Mouse (Mus musculus) thymus, adult 2 months (tissue): ENCODE measurements around the gene Utp6. TPM values are rescaled to one million over a fixed set of nuclear protein-coding genes. Genes with fewer than 3 reads are reported as not detected.
"Not testable (repeated sequence)": the region's sequence is repeated elsewhere in the genome, so short reads cannot be mapped to it uniquely, and the experiment has no call there.

ENCODE experiments used
- DNase-seq: peaks from one replicate; pipeline ENCODE4 v3.0.0; 2021
- H3K27ac ChIP-seq: fragments of 200-500 bp; 2 replicates; pipeline ENCODE4 v1.5.1; 2012; ENCODE audit warnings: low read length, control low read depth; ENCODE audit not compliant: control insufficient read depth, insufficient read depth
- H3K27me3 ChIP-seq: fragments of 200-500 bp; 2 replicates; pipeline ENCODE4 v1.6.1; 2012; ENCODE audit warnings: mild to moderate bottlenecking, low read length, moderate library complexity, mixed read lengths; ENCODE audit not compliant: control insufficient read depth, insufficient read depth
- H3K36me3 ChIP-seq: fragments of 200-500 bp; 2 replicates; pipeline ENCODE4 v1.6.1; 2012; ENCODE audit warnings: mild to moderate bottlenecking, low read length, moderate library complexity; ENCODE audit not compliant: control insufficient read depth, insufficient read depth
- H3K4me1 ChIP-seq: fragments of 200-500 bp; replicated peaks from 2 replicates; pipeline ENCODE4 v1.6.1; 2012; ENCODE audit warnings: low read length; ENCODE audit not compliant: control insufficient read depth, insufficient read depth
- H3K4me3 ChIP-seq: fragments of 200-500 bp; 2 replicates; pipeline ENCODE4 v1.5.1; 2012; ENCODE audit warnings: mild to moderate bottlenecking, low read length, control low read depth, moderate library complexity; ENCODE audit not compliant: control insufficient read depth, insufficient read depth
- CTCF ChIP-seq: fragments of 200-500 bp; IDR thresholded peaks from 2 replicates; pipeline ENCODE4 v1.5.1; 2012; ENCODE audit warnings: mild to moderate bottlenecking, control low read depth, low read length, moderate library complexity, borderline replicate concordance; ENCODE audit not compliant: control insufficient read depth, poor library complexity, insufficient read depth; ENCODE audit errors: extremely low read depth
- POLR2A ChIP-seq: fragments of 200-500 bp; IDR thresholded peaks from 2 replicates; pipeline ENCODE4 v1.6.1; 2012; ENCODE audit warnings: mild to moderate bottlenecking, low read length, control low read depth, moderate library complexity; ENCODE audit not compliant: control insufficient read depth, poor library complexity, insufficient read depth; ENCODE audit errors: extremely low read depth
- WGBS: fragments of 180-500 bp; shearing (Covaris S2); methylation state at CpG from one replicate; pipeline ENCODE4 v1.1.7; 2018; 5-methylcytosine and 5-hydroxymethylcytosine counted together
- polyA plus RNA-seq: library from polyadenylated mRNA; depleted of rRNA; stranded (reverse); fragments of >200 nt; gene quantifications from 2 replicates; pipeline ENCODE4 v1.2.3, GENCODE M21; 2012

Utp6 gene
- polyA plus RNA-seq, 1 experiment = 7.8 TPM

DNA sequence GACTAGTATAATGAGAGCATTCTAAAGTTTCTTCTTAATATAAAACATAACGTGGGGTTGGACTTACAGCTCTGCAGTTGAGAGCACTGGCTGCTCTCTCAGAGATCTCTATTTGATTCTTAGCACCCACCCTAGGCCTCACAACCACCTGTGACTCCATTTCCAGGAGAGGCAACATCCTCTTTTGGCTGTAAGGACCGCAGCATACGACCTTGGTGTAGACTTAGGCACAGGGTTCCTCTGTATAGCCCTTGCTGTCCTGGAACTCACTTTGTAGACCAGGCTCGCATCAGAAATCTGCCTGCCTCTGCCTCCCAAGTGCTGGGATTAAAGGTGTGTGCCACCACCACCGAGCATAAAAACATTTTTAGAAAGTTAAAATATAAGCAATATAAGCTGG, 29.4 kb upstream of the Utp6 start:
- 87% methylated on average over 5 of the region's 5 CpGs for WGBS
- no peak for DNase-seq
- H3K4me1 ChIP-seq = no peaks in the 10 kb centered on the region; the same call in 1 of the 2 replicates
- no peak for TF ChIP-seq CTCF
- no peak for TF ChIP-seq POLR2A
- H3K27me3 ChIP-seq = no peaks in the 10 kb centered on the region
- no peak overlapping the region for H3K4me3 ChIP-seq
- no peak overlapping the region for H3K27ac ChIP-seq
- no peaks in the 10 kb centered on the region for H3K36me3 ChIP-seq

DNA sequence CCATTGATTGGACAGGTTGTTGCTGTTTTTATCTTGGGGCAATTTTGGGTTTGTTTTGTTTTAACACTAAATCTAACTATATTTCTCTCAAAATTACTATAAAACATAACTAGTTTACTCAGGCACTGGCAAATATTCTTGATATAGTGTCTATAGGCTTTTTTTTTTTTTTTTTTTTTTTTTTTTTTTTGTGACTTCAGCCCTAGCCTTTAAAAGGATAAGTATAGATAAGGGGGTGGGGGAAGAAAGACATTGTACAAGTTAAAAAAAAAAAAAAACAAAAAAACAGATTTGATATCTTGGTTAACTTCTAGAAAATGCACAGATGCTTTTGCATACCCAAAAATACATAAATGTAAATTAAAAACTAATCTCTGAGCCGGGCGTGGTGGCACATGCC, 27.9 kb upstream of the Utp6 start:
- no peaks in the 10 kb centered on the region; the same call in 1 of the 2 replicates for H3K4me1 ChIP-seq

DNA sequence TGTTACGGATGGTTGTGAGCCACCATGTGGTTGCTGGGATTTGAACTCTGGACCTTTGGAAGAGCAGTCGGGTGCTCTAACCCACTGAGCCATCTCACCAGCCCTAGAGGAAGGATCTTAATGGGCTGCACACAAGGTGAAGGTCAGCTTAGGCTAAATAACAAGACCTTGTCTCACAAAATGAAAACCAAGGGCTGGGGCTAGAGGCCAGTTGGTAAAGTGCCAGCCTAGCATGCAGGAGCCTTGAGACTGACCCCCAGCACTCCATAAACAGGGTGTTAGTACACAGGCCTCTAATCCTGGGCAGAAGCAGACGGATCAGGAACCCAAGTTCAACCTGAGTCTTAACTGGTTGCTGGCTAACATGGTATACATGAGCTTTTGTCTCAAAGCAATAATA, 25.7 kb upstream of the Utp6 start:
- WGBS = 96% methylated on average over 3 of the region's 3 CpGs
- Histone ChIP-seq H3K4me1 (no peaks in the 10 kb centered on the region; the same call in 1 of the 2 replicates), H3K4me3 (no peak overlapping the region), H3K27me3 (no peaks in the 10 kb centered on the region), H3K27ac (no peak overlapping the region), H3K36me3 (no peaks in the 10 kb centered on the region)
- no peak for DNase-seq
- TF ChIP-seq POLR2A (no peak), CTCF (no peak)

More for the DNA sequence above, 27.9 kb upstream of the Utp6 start:
- Histone ChIP-seq H3K4me3 (no peak overlapping the region), H3K27ac (no peak overlapping the region), H3K27me3 (no peaks in the 10 kb centered on the region), H3K36me3 (no peaks in the 10 kb centered on the region)
- 97% methylated on average over 2 of the region's 2 CpGs for WGBS
- DNase-seq = no peak
- TF ChIP-seq POLR2A = no peak
- no peak for TF ChIP-seq CTCF

DNA sequence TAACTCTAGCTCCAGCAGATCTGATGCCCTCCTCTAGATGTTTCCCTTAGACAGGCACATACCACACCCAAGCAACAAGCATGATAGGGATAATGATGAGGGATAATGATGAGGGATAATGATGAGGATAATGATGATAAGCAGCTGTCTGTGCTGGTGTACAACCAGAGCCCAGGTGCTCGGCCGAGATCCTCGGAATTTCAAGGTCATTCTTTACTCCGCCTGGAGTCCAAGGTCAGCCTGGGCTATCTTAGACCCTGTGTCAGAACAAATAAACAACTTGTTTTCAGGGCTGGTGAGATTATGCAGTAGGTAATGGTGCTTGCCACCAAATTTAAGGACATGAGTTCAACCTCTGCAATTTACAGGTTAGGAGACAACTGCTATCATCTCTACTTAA, 24.7 kb upstream of the Utp6 start:
- TF ChIP-seq CTCF = no peak
- TF ChIP-seq POLR2A = no peak
- WGBS = 97% methylated on average over 4 of the region's 4 CpGs
- Histone ChIP-seq H3K27ac (no peak overlapping the region), H3K4me3 (no peak overlapping the region), H3K36me3 (no peaks in the 10 kb centered on the region), H3K27me3 (no peaks in the 10 kb centered on the region), H3K4me1 (no peaks in the 10 kb centered on the region; the same call in 1 of the 2 replicates)
- no peak for DNase-seq

DNA sequence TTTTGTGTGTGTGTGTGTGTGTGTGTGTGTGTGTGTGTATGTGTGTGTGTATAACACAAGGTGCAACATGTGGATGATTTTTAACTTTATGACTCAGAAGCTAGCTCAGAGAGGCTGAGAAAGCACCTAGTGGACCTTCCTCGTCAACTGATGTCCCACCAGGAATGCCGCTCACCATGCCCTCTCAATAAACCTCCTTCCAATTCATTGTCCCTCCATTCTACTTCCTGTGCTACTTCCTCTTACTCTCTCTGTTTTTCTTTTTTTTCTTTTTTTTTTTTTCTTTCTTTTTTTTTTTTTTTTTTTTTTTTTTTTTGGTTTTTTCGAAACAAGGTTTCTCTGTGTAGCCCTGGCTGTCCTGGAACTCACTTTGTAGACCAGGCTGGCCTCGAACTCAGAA, 15.6 kb upstream of the Utp6 start:
- not testable (repeated sequence) for H3K27me3 ChIP-seq, DNase-seq

GRCm38 (mm10) chr11:79977061-79977460, 14.9 kb upstream of the Utp6 start:
- WGBS = 96% methylated on average over 14 of the region's 14 CpGs
- H3K4me3 ChIP-seq, H3K4me1 ChIP-seq, DNase-seq, H3K27me3 ChIP-seq, H3K36me3 ChIP-seq, H3K27ac ChIP-seq: not testable (repeated sequence)

More for the DNA sequence above, 15.6 kb upstream of the Utp6 start:
- WGBS = 90% methylated on average over 3 of the region's 4 CpGs
- H3K4me3 ChIP-seq, H3K4me1 ChIP-seq, H3K36me3 ChIP-seq, H3K27ac ChIP-seq: not testable (repeated sequence)

- 92% methylated on average over 6 of the region's 6 CpGs for WGBS
- H3K27me3 ChIP-seq = not testable (repeated sequence)
Measured at GRCm38 (mm10) chr11:79976645-79977044, 14.5 kb upstream of the Utp6 start.

More at GRCm38 (mm10) chr11:79976645-79977044, 14.5 kb upstream of the Utp6 start:
- H3K4me1 ChIP-seq, DNase-seq, H3K27ac ChIP-seq, H3K36me3 ChIP-seq, H3K4me3 ChIP-seq: not testable (repeated sequence)
